Mouse (Mus musculus): ENCODE results near the gene Nrp1.

DNA sequence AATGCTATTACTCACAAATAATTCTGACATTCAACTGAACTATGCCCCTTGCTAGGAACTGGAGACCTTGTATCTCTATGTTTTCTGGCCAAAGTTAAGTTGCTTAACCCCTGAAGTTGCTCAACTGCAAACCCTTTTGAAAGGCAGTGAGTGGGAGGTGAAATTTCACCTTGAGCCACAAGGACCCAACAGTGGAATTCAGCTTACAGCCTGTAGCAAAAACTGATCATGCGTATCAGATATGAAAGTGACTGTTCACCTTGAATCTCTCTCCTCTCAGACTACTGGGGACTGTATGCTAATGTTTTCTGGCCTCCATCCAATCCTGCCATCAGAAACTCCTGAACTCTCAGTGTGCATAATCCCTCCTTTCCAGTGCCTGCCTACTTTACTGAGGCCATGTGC lies 126.3 kb downstream of the Nrp1 start:
- TF ChIP-seq CTCF (IDR thresholded peaks at IDR 0.05; ENCODE audit: control insufficient read depth, insufficient read depth, low read length) (no peak), POLR2A (IDR thresholded peaks at IDR 0.05; ENCODE audit: borderline replicate concordance, control insufficient read depth, low read depth, low read length) (no peak)
